Mouse (Mus musculus): Measurements from ENCODE around the gene Gm1123.
A peak's percentile ranks its signal among the peaks of the same experiment; 100 is the strongest.

The Gm1123 gene

GRCm38 (mm10) chr9:99035575-99035974, at the start of gene Gm1123:
Gene Gm1123 (minus strand): TSS chr9:99035715.
- Histone ChIP-seq H3K36me3 (ENCODE audit: control insufficient read depth, insufficient read depth, low read length, poor library complexity, severe bottlenecking) (no peaks in the 10 kb centered on the region), H3K27me3 (ENCODE audit: control insufficient read depth, insufficient read depth, low read length, poor library complexity, severe bottlenecking) (no peaks in the 10 kb centered on the region)
- no peak for DNase-seq (ENCODE audit: low read depth, low spot score)

- DNase-seq (ENCODE audit: low read depth, low spot score) = no peak
- no peaks in the 10 kb centered on the region for H3K27me3 ChIP-seq (ENCODE audit: control insufficient read depth, insufficient read depth, low read length, poor library complexity, severe bottlenecking)
- no peaks in the 10 kb centered on the region for H3K36me3 ChIP-seq (ENCODE audit: control insufficient read depth, insufficient read depth, low read length, poor library complexity, severe bottlenecking)
Observed at GRCm38 (mm10) chr9:99081718-99082117, 46.2 kb upstream of the Gm1123 start.

GRCm38 (mm10) chr9:99081308-99081707, 45.8 kb upstream of the Gm1123 start:
- H3K36me3 ChIP-seq (ENCODE audit: control insufficient read depth, insufficient read depth, low read length, poor library complexity, severe bottlenecking) = no peaks in the 10 kb centered on the region
- no peaks in the 10 kb centered on the region for H3K27me3 ChIP-seq (ENCODE audit: control insufficient read depth, insufficient read depth, low read length, poor library complexity, severe bottlenecking)
- no peak for DNase-seq (ENCODE audit: low read depth, low spot score)

GRCm38 (mm10) chr9:99080657-99081056, 45.1 kb upstream of the Gm1123 start:
- H3K36me3 ChIP-seq (ENCODE audit: control insufficient read depth, insufficient read depth, low read length, poor library complexity, severe bottlenecking) = no peaks in the 10 kb centered on the region
- DNase-seq (ENCODE audit: low read depth, low spot score) = peak; percentile 7
- H3K27me3 ChIP-seq (ENCODE audit: control insufficient read depth, insufficient read depth, low read length, poor library complexity, severe bottlenecking) = no peaks in the 10 kb centered on the region

- no peak for DNase-seq (ENCODE audit: low read depth, low spot score)
- no peaks in the 10 kb centered on the region for H3K27me3 ChIP-seq (ENCODE audit: control insufficient read depth, insufficient read depth, low read length, poor library complexity, severe bottlenecking)
- H3K36me3 ChIP-seq (ENCODE audit: control insufficient read depth, insufficient read depth, low read length, poor library complexity, severe bottlenecking) = no peaks in the 10 kb centered on the region
Observed at GRCm38 (mm10) chr9:99074462-99074861, 38.9 kb upstream of the Gm1123 start.

GRCm38 (mm10) chr9:99072538-99072937, 37.0 kb upstream of the Gm1123 start:
- Histone ChIP-seq H3K27me3 (ENCODE audit: control insufficient read depth, insufficient read depth, low read length, poor library complexity, severe bottlenecking) (no peaks in the 10 kb centered on the region), H3K36me3 (ENCODE audit: control insufficient read depth, insufficient read depth, low read length, poor library complexity, severe bottlenecking) (no peaks in the 10 kb centered on the region)
- peak; percentile 6 for DNase-seq (ENCODE audit: low read depth, low spot score)

GRCm38 (mm10) chr9:99065311-99065710, 29.8 kb upstream of the Gm1123 start:
- no peak for DNase-seq (ENCODE audit: low read depth, low spot score)
- Histone ChIP-seq H3K36me3 (ENCODE audit: control insufficient read depth, insufficient read depth, low read length, poor library complexity, severe bottlenecking) (no peaks in the 10 kb centered on the region), H3K27me3 (ENCODE audit: control insufficient read depth, insufficient read depth, low read length, poor library complexity, severe bottlenecking) (no peaks in the 10 kb centered on the region)

GRCm38 (mm10) chr9:99064216-99064615, 28.7 kb upstream of the Gm1123 start:
- DNase-seq (ENCODE audit: low read depth, low spot score) = peak; percentile 58
- Histone ChIP-seq H3K27me3 (ENCODE audit: control insufficient read depth, insufficient read depth, low read length, poor library complexity, severe bottlenecking) (no peaks in the 10 kb centered on the region), H3K36me3 (ENCODE audit: control insufficient read depth, insufficient read depth, low read length, poor library complexity, severe bottlenecking) (no peaks in the 10 kb centered on the region)

GRCm38 (mm10) chr9:99062544-99062943, 27.0 kb upstream of the Gm1123 start:
- peak; percentile 78 for DNase-seq (ENCODE audit: low read depth, low spot score)
- Histone ChIP-seq H3K36me3 (ENCODE audit: control insufficient read depth, insufficient read depth, low read length, poor library complexity, severe bottlenecking) (no peaks in the 10 kb centered on the region), H3K27me3 (ENCODE audit: control insufficient read depth, insufficient read depth, low read length, poor library complexity, severe bottlenecking) (no peaks in the 10 kb centered on the region)

- no peak for DNase-seq (ENCODE audit: low read depth, low spot score)
- Histone ChIP-seq H3K36me3 (ENCODE audit: control insufficient read depth, insufficient read depth, low read length, poor library complexity, severe bottlenecking) (no peaks in the 10 kb centered on the region), H3K27me3 (ENCODE audit: control insufficient read depth, insufficient read depth, low read length, poor library complexity, severe bottlenecking) (no peaks in the 10 kb centered on the region)
Observed at GRCm38 (mm10) chr9:99057751-99058150, 22.2 kb upstream of the Gm1123 start.

GRCm38 (mm10) chr9:99049760-99050159, 14.2 kb upstream of the Gm1123 start:
- Histone ChIP-seq H3K36me3 (ENCODE audit: control insufficient read depth, insufficient read depth, low read length, poor library complexity, severe bottlenecking) (no peaks in the 10 kb centered on the region), H3K27me3 (ENCODE audit: control insufficient read depth, insufficient read depth, low read length, poor library complexity, severe bottlenecking) (no peaks in the 10 kb centered on the region)
- no peak for DNase-seq (ENCODE audit: low read depth, low spot score)

GRCm38 (mm10) chr9:99048724-99049250, 13.3 kb upstream of the Gm1123 start:
- DNase-seq (ENCODE audit: low read depth, low spot score) = no peak
- H3K36me3 ChIP-seq (ENCODE audit: control insufficient read depth, insufficient read depth, low read length, poor library complexity, severe bottlenecking) = no peaks in the 10 kb centered on the region
- H3K27me3 ChIP-seq (ENCODE audit: control insufficient read depth, insufficient read depth, low read length, poor library complexity, severe bottlenecking) = no peaks in the 10 kb centered on the region

- no peak for DNase-seq (ENCODE audit: low read depth, low spot score)
- H3K27me3 ChIP-seq (ENCODE audit: control insufficient read depth, insufficient read depth, low read length, poor library complexity, severe bottlenecking) = no peaks in the 10 kb centered on the region
Observed at GRCm38 (mm10) chr9:99044761-99045160, 9.2 kb upstream of the Gm1123 start.

GRCm38 (mm10) chr9:99042641-99043040, 7.1 kb upstream of the Gm1123 start:
- Histone ChIP-seq H3K36me3 (ENCODE audit: control insufficient read depth, insufficient read depth, low read length, poor library complexity, severe bottlenecking) (no peaks in the 10 kb centered on the region), H3K27me3 (ENCODE audit: control insufficient read depth, insufficient read depth, low read length, poor library complexity, severe bottlenecking) (no peaks in the 10 kb centered on the region)
- no peak for DNase-seq (ENCODE audit: low read depth, low spot score)

More at GRCm38 (mm10) chr9:99044761-99045160, 9.2 kb upstream of the Gm1123 start:
- H3K36me3 ChIP-seq (ENCODE audit: control insufficient read depth, insufficient read depth, low read length, poor library complexity, severe bottlenecking) = no peaks in the 10 kb centered on the region

GRCm38 (mm10) chr9:99041994-99042393, 6.5 kb upstream of the Gm1123 start:
- Histone ChIP-seq H3K27me3 (ENCODE audit: control insufficient read depth, insufficient read depth, low read length, poor library complexity, severe bottlenecking) (no peaks in the 10 kb centered on the region), H3K36me3 (ENCODE audit: control insufficient read depth, insufficient read depth, low read length, poor library complexity, severe bottlenecking) (no peaks in the 10 kb centered on the region)
- DNase-seq (ENCODE audit: low read depth, low spot score) = no peak

GRCm38 (mm10) chr9:99034111-99034510, 1.4 kb downstream of the Gm1123 start:
- DNase-seq (ENCODE audit: low read depth, low spot score) = no peak
- H3K36me3 ChIP-seq (ENCODE audit: control insufficient read depth, insufficient read depth, low read length, poor library complexity, severe bottlenecking) = no peaks in the 10 kb centered on the region

More at GRCm38 (mm10) chr9:99034111-99034510, 1.4 kb downstream of the Gm1123 start:
- H3K27me3 ChIP-seq (ENCODE audit: control insufficient read depth, insufficient read depth, low read length, poor library complexity, severe bottlenecking) = no peaks in the 10 kb centered on the region

Data from splenic B cell, adult 2 months (primary cell).